Mouse (Mus musculus) MEL (cell line): Measurements from ENCODE around the gene Il17re. TPM values are rescaled to one million over a fixed set of nuclear protein-coding genes. Genes with fewer than 3 reads are reported as not detected.
A peak's percentile ranks its signal among the peaks of the same experiment; 100 is the strongest.

Experiments
- DNase-seq: peaks from one replicate; pipeline ENCODE4 v3.0.0; 2011; ENCODE audit warnings: low read depth, low spot score
- H3K27ac ChIP-seq: 2 replicates; pipeline ENCODE4 v1.5.1; 2012; ENCODE audit warnings: low read depth, mild to moderate bottlenecking, control low read depth, low read length, moderate library complexity; ENCODE audit not compliant: control insufficient read depth
- H3K27me3 ChIP-seq, 2 experiments: fragments of 150-350 bp in 1 of 2; sonication (generic) in 1 of 2; 2 replicates each; pipeline ENCODE4 v1.6.1; 2012; ENCODE audit warnings: low read length in 2 of 2, mild to moderate bottlenecking in 2 of 2, improper control_type of control experiment in 1 of 2, moderate library complexity in 1 of 2; ENCODE audit not compliant: insufficient read depth in 2 of 2, control insufficient read depth in 1 of 2
- H3K36me3 ChIP-seq, 2 experiments: 2 replicates each; pipeline ENCODE4 v1.6.1; 2012 to 2014; ENCODE audit warnings: low read length in 2 of 2, improper control_type of control experiment in 1 of 2, inconsistent platforms in 1 of 2, mild to moderate bottlenecking in 1 of 2; ENCODE audit not compliant: insufficient read depth in 2 of 2, control insufficient read depth in 1 of 2
- H3K4me1 ChIP-seq, 2 experiments: fragments of 150-350 bp in 1 of 2; sonication (generic) in 1 of 2; 2 replicates each; pipeline ENCODE4 v1.6.1; 2012; ENCODE audit warnings: low read length in 2 of 2, improper control_type of control experiment in 1 of 2, mild to moderate bottlenecking in 1 of 2; ENCODE audit not compliant: insufficient read depth in 2 of 2, control insufficient read depth in 1 of 2
- H3K4me3 ChIP-seq, 2 experiments: fragments of 150-350 bp in 1 of 2; sonication (generic) in 1 of 2; 2 replicates each; pipeline ENCODE4 v1.5.1; 2012; ENCODE audit warnings: low read depth in 2 of 2, low read length in 2 of 2, mild to moderate bottlenecking in 2 of 2, moderate library complexity in 2 of 2, control low read depth in 1 of 2, improper control_type of control experiment in 1 of 2; ENCODE audit not compliant: control insufficient read depth in 1 of 2, insufficient read depth in 1 of 2
- H3K79me2 ChIP-seq: 2 replicates; pipeline ENCODE4 v1.6.1; 2012; ENCODE audit warnings: mild to moderate bottlenecking, low read length, moderate library complexity; ENCODE audit not compliant: control insufficient read depth, poor library complexity, insufficient read depth
- H3K9ac ChIP-seq: 2 replicates; pipeline ENCODE4 v1.6.1; 2012; ENCODE audit warnings: low read depth, mild to moderate bottlenecking, control low read depth, low read length, moderate library complexity; ENCODE audit not compliant: control insufficient read depth, poor library complexity, severe bottlenecking
- H3K9me3 ChIP-seq: fragments of 150-350 bp; sonication (generic); replicated peaks from 2 replicates; pipeline ENCODE4 v1.6.1; 2012; ENCODE audit warnings: mild to moderate bottlenecking, low read length, improper control_type of control experiment, moderate library complexity; ENCODE audit not compliant: insufficient read depth
- BHLHE40 ChIP-seq: IDR thresholded peaks from 2 replicates; pipeline ENCODE4 v1.6.1; 2012; ENCODE audit warnings: low read depth, mild to moderate bottlenecking, inconsistent platforms, low read length, improper control_type of control experiment, borderline replicate concordance
- CHD1 ChIP-seq: IDR thresholded peaks from 2 replicates; pipeline ENCODE4 v1.6.1; 2012; ENCODE audit warnings: low read depth, mild to moderate bottlenecking, inconsistent platforms, low read length, improper control_type of control experiment
- CHD2 ChIP-seq: IDR thresholded peaks from 2 replicates; pipeline ENCODE4 v1.6.1; 2011; ENCODE audit warnings: low read length, improper control_type of control experiment
- CTCF ChIP-seq, 3 experiments: IDR thresholded peaks in 2 of 3; conservative IDR thresholded peaks in 1 of 3; 2 replicates each; pipeline ENCODE4 v1.5.1; 2011 to 2012; ENCODE audit warnings: low read length in 3 of 3, low read depth in 2 of 3, mild to moderate bottlenecking in 2 of 3, improper control_type of control experiment in 1 of 3, inconsistent platforms in 1 of 3, mixed read lengths in 1 of 3, moderate library complexity in 1 of 3; ENCODE audit not compliant: control insufficient read depth in 1 of 3, insufficient read depth in 1 of 3, poor library complexity in 1 of 3, severe bottlenecking in 1 of 3
- E2F4 ChIP-seq: IDR thresholded peaks from 2 replicates; pipeline ENCODE4 v1.6.1; 2011; ENCODE audit warnings: low read depth, low read length, improper control_type of control experiment, borderline replicate concordance
- ELF1 ChIP-seq: IDR thresholded peaks from 2 replicates; pipeline ENCODE4 v1.6.1; 2014; ENCODE audit warnings: low read depth, mild to moderate bottlenecking, inconsistent platforms, low read length, improper control_type of control experiment, moderate library complexity
- JUND ChIP-seq: IDR thresholded peaks from 2 replicates; pipeline ENCODE4 v1.6.1; 2011; ENCODE audit warnings: low read depth, mild to moderate bottlenecking, improper control_type of control experiment, low read length
- KAT2A ChIP-seq: conservative IDR thresholded peaks from 2 replicates; pipeline ENCODE4 v1.6.1; 2012; ENCODE audit warnings: low read depth, low read length, improper control_type of control experiment, inconsistent platforms
- MYB ChIP-seq: IDR thresholded peaks from 2 replicates; pipeline ENCODE4 v1.6.1; 2011; ENCODE audit warnings: mild to moderate bottlenecking, low read depth, low read length, improper control_type of control experiment
- MYC ChIP-seq: IDR thresholded peaks from 2 replicates; pipeline ENCODE4 v1.6.1; 2011; ENCODE audit warnings: low read depth, mild to moderate bottlenecking, low read length, improper control_type of control experiment, moderate library complexity
- NRF1 ChIP-seq: IDR thresholded peaks from 2 replicates; pipeline ENCODE4 v1.6.1; 2014; ENCODE audit warnings: low read depth, mild to moderate bottlenecking, inconsistent platforms, low read length, improper control_type of control experiment, moderate library complexity; ENCODE audit not compliant: poor library complexity, insufficient read depth, severe bottlenecking
- POLR2A ChIP-seq, 2 experiments: IDR thresholded peaks; 2 replicates each; pipeline ENCODE4 v1.6.1; 2011 to 2012; ENCODE audit warnings: low read length in 2 of 2, mild to moderate bottlenecking in 2 of 2, control low read depth in 1 of 2, improper control_type of control experiment in 1 of 2, low read depth in 1 of 2, moderate library complexity in 1 of 2; ENCODE audit not compliant: control insufficient read depth in 1 of 2, insufficient read depth in 1 of 2, poor library complexity in 1 of 2
- POLR2AphosphoS5 ChIP-seq: IDR thresholded peaks from 2 replicates; pipeline ENCODE4 v1.6.1; 2012; ENCODE audit warnings: low read depth, borderline replicate concordance, mild to moderate bottlenecking, inconsistent platforms, low read length, moderate library complexity, mixed read lengths
- RAD21 ChIP-seq: IDR thresholded peaks from 2 replicates; pipeline ENCODE4 v1.6.1; 2011; ENCODE audit warnings: mild to moderate bottlenecking, low read depth, low read length, improper control_type of control experiment
- SIN3A ChIP-seq: IDR thresholded peaks from 2 replicates; pipeline ENCODE4 v1.6.1; 2012; ENCODE audit warnings: low read length, improper control_type of control experiment, inconsistent platforms
- SMC3 ChIP-seq: IDR thresholded peaks from 2 replicates; pipeline ENCODE4 v1.6.1; 2011; ENCODE audit warnings: low read depth, low read length, improper control_type of control experiment
- TCF12 ChIP-seq: IDR thresholded peaks from 2 replicates; pipeline ENCODE4 v1.6.1; 2014; ENCODE audit warnings: low read depth, mild to moderate bottlenecking, inconsistent platforms, low read length, improper control_type of control experiment, moderate library complexity
- UBTF ChIP-seq: IDR thresholded peaks from 2 replicates; pipeline ENCODE4 v1.6.1; 2012; ENCODE audit warnings: low read depth, mild to moderate bottlenecking, inconsistent platforms, low read length, improper control_type of control experiment, moderate library complexity, borderline replicate concordance; ENCODE audit not compliant: insufficient read depth
- USF1 ChIP-seq: IDR thresholded peaks from 2 replicates; pipeline ENCODE4 v1.6.1; 2014; ENCODE audit warnings: low read depth, mild to moderate bottlenecking, inconsistent platforms, low read length, improper control_type of control experiment, moderate library complexity
- ZC3H11A ChIP-seq: IDR thresholded peaks from 2 replicates; pipeline ENCODE4 v1.6.1; 2012; ENCODE audit warnings: low read depth, mild to moderate bottlenecking, inconsistent platforms, low read length, improper control_type of control experiment
- ZKSCAN1 ChIP-seq: IDR thresholded peaks from 2 replicates; pipeline ENCODE4 v1.6.1; 2012; ENCODE audit warnings: low read depth, mild to moderate bottlenecking, inconsistent platforms, low read length, improper control_type of control experiment, moderate library complexity
- ZMIZ1 ChIP-seq: IDR thresholded peaks from 2 replicates; pipeline ENCODE4 v1.6.1; 2012; ENCODE audit warnings: low read depth, mild to moderate bottlenecking, inconsistent platforms, low read length, improper control_type of control experiment, moderate library complexity
- polyA plus RNA-seq, 2 experiments: library from polyadenylated mRNA; stranded (reverse) in 1 of 2; unstranded in 1 of 2; fragments of >175 nt in 1 of 2; fragments of >200 nt in 1 of 2; gene quantifications; 2 replicates each; pipeline versions ENCODE4 v1.2.1 to v1.2.4; 2012; ENCODE audit warnings: low replicate concordance in 2 of 2, low read depth in 1 of 2; ENCODE audit not compliant: insufficient read length in 2 of 2, insufficient read depth in 1 of 2, missing spikeins in 1 of 2
- total RNA-seq: library from RNA; depleted of rRNA; stranded (reverse); fragments of 300-350 nt; gene quantifications from 2 replicates; pipeline ENCODE4 v1.2.3, GENCODE M21; 2012

Gene Il17re
- total and polyA plus RNA-seq, 3 experiments = not detected

- TF ChIP-seq USF1 (no peak), MYB (no peak), SIN3A (no peak), E2F4 (no peak), JUND (no peak), BHLHE40 (no peak), POLR2AphosphoS5 (no peak), POLR2A (IDR thresholded peaks at IDR 0.05; ENCODE audit: control insufficient read depth in 1 of 2, insufficient read depth in 1 of 2, low read depth in 1 of 2, low read length in 2 of 2, poor library complexity in 1 of 2) (no peak), MYC (no peak), SMC3 (no peak), ZKSCAN1 (no peak), UBTF (no peak), TCF12 (no peak)
- Histone ChIP-seq H3K36me3 (peaks cover 0 to 2% of the 10 kb centered on the region in 2 experiments; a peak in 1 of 4 replicates), H3K27ac (no peak overlapping the region), H3K27me3 (no peaks in the 10 kb centered on the region), H3K4me3 (no peak overlapping the region), H3K9ac (no peak overlapping the region), H3K9me3 (no peaks in the 10 kb centered on the region), H3K79me2 (no peaks in the 10 kb centered on the region), H3K4me1 (no peaks in the 10 kb centered on the region; a peak in 1 of 4 replicates)
- DNase-seq = no peak
Observed at GRCm38 (mm10) chr6:113508947-113509280, 50.6 kb downstream of the Il17re start.

GRCm38 (mm10) chr6:113513944-113514343 lies 55.7 kb downstream of the Il17re start:
- H3K9ac ChIP-seq = no peak overlapping the region
- H3K27ac ChIP-seq = no peak overlapping the region
- H3K36me3 ChIP-seq = peaks cover 5 to 15% of the 10 kb centered on the region in 2 experiments; a peak in 3 of 4 replicates
- no peak for TF ChIP-seq MYC
- TF ChIP-seq CTCF (IDR thresholded peaks at IDR 0.05 in 2 of 3, conservative IDR thresholded peaks at IDR 0.05 in 1 of 3; ENCODE audit: control insufficient read depth in 1 of 3, insufficient read depth in 1 of 3, low read depth in 2 of 3, low read length in 3 of 3, poor library complexity in 1 of 3, severe bottlenecking in 1 of 3) = no peak
- no peak for TF ChIP-seq MYB
- no peak for TF ChIP-seq UBTF
- TF ChIP-seq CHD1 = no peak
- no peak for TF ChIP-seq POLR2A (IDR thresholded peaks at IDR 0.05; ENCODE audit: control insufficient read depth in 1 of 2, insufficient read depth in 1 of 2, low read depth in 1 of 2, low read length in 2 of 2, poor library complexity in 1 of 2)
- H3K4me3 ChIP-seq = no peak overlapping the region
- no peaks in the 10 kb centered on the region for H3K79me2 ChIP-seq
- no peaks in the 10 kb centered on the region for H3K9me3 ChIP-seq
- DNase-seq = no peak
- no peaks in the 10 kb centered on the region for H3K27me3 ChIP-seq
- H3K4me1 ChIP-seq = peaks cover 0 to 16% of the 10 kb centered on the region in 2 experiments

- peaks cover 0 to 16% of the 10 kb centered on the region in 2 experiments for H3K4me1 ChIP-seq
- TF ChIP-seq RAD21 (no peak), MYB (no peak), ZC3H11A (no peak), KAT2A (no peak), CHD2 (no peak), NRF1 (no peak), SIN3A (no peak), ELF1 (no peak), ZMIZ1 (no peak), JUND (no peak), SMC3 (no peak), POLR2AphosphoS5 (no peak), USF1 (no peak)
- no peaks in the 10 kb centered on the region for H3K27me3 ChIP-seq
- DNase-seq = peak; percentile 47
- H3K79me2 ChIP-seq = no peaks in the 10 kb centered on the region
- H3K4me3 ChIP-seq = no peak overlapping the region
- H3K9ac ChIP-seq = no peak overlapping the region
- no peaks in the 10 kb centered on the region for H3K9me3 ChIP-seq
- peaks cover 5 to 15% of the 10 kb centered on the region in 2 experiments; a peak in 3 of 4 replicates for H3K36me3 ChIP-seq
- no peak overlapping the region for H3K27ac ChIP-seq
Observed at GRCm38 (mm10) chr6:113514600-113514999, 56.3 kb downstream of the Il17re start.
